Mouse (Mus musculus): ENCODE results near the gene Crlf3.

DNA sequence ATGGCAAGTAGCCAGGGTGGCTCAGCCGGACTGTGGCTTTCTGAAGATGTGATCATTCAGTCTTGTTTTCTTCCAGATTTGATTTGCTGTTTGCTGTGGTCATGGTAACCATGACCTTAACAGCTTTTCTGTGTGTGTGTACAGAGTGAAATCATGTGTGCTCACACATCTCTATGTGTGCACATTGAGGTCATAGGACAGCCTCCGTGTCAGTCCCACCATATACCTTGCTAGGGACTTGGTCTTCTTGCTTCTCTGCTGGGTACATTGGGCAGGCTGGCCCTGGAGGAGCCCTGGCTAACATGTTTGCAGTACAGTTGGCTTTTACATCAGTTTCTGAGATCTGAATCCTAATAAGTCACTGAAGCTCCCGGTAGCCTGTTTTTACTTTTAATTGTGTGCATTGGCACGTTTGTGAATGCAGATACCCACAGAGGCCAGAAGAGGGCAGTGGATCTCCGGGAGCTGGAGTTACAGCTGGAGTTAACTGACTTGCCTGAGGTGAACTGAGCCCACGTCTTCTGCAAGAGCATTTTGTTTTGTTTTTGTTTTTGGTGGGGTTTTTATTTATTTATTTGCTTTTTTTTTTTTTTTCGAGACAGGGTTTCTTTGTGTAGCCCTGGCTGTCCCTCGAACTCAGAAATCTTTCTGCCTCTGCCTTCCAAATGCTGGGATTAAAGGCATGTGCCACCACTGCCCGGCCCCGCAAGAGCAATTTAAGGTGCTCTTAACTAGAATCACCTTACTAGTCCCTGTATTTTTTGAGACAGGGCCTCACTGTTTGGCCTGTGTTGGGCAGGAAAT is 38.0 kb downstream of the Crlf3 start:
- no peak for TF ChIP-seq MAFK (IDR thresholded peaks at IDR 0.05; ENCODE audit: insufficient read depth, low read depth, low read length)
- TF ChIP-seq HCFC1 (IDR thresholded peaks at IDR 0.05; ENCODE audit: borderline replicate concordance, insufficient read depth, low read length) = no peak
- no peak for TF ChIP-seq CHD2 (IDR thresholded peaks at IDR 0.05; ENCODE audit: low read depth, low read length)
